Mouse (Mus musculus): ENCODE data around the gene Brsk2.

The Brsk2 gene

DNA sequence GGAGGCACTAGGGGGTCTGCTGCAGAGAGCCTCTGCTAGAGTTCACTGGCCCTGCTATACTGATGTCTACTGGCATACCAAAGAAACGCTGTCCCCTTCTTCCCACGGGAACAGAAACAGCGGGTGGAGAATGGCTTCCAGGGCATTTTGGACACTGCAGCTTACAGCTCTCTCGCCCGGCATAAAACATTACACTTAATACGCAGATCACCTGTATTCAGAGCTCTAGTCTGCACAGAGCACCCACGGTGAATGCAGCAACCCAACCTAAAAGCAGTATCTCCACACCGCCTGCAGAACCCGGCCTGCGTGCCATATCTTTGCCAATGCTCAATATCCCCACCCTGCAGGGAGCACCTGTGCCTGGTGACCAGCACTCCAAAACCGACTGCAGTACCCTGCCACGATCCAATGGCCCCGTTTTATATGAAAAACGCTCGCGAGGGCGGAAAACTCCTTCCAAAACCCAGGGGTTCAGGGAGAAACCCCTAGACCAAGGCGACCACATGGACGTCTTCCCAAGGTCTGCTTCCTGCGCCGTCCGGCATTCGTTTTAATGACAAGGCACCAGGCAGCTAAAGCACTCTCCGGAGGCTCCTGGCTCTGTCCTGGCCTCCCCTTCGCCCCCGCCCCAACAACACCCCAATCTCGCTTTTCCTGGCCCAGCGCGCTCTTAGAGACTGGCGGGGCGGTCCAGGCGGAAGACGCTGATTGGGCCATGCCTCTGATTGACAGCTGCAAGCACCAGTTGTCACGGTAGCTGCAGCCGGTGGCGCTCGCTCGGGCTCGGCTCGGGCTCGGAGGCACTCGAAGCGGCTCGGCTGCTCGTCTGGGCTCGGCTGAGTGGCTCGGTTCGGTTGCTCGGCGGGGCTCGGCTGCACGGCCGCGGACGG is at the start of gene Brsk2:
Gene Brsk2, plus strand, starts transcription at position 846 of the 893 bp plus-strand sequence.
- ChIA-PET CTCF (interaction anchor here in 1 of 4 experiments (1.4 kb wide), 1 partner anchor 15 kb away, joined by 3 read pairs; no protein-coding TSS in a partner anchor), POLR2A (interaction anchor here in 3 of 4 experiments (0.6 to 2.4 kb wide), 7 partner anchors 14 to 826 kb away, joined by 3 to 10 read pairs (median 4); no protein-coding TSS in a partner anchor)

DNA sequence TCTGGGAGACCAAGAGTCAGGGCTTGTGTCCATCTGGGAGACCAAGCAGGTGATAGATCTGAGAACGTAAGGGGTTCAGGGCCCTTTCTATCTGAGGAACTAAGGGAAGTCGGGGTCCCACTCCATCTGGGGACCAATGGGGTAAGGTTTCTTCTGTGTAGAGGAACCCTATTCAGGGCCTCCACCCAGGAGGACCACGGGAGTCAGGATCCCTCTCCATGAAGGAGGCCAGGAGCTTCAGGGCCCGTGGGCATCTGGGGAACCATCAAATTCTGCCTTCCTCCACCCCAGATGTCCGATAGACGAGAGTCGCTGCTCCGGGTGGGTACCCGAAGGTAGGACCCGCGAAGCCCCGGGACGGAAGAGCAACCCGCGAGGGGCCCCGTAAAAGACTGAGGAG is 47.7 kb upstream of the Brsk2 start:
- ChIA-PET CTCF (interaction anchor here in 2 of 4 experiments (0.6 to 1.4 kb wide), 2 partner anchors 22 to 139 kb away, joined by 3 to 6 read pairs; no protein-coding TSS in a partner anchor), POLR2A (interaction anchor here (0.5 to 3.7 kb wide), 79 partner anchors 8 to 1698 kb away, joined by 3 to 80 read pairs (median 4); partner anchors contain the start of genes Chid1 (in 2 of the 4), Dusp8 (in 2 of the 4), Ap2a2 (in 1 of the 4) and Brsk2 (in 1 of the 4))

DNA sequence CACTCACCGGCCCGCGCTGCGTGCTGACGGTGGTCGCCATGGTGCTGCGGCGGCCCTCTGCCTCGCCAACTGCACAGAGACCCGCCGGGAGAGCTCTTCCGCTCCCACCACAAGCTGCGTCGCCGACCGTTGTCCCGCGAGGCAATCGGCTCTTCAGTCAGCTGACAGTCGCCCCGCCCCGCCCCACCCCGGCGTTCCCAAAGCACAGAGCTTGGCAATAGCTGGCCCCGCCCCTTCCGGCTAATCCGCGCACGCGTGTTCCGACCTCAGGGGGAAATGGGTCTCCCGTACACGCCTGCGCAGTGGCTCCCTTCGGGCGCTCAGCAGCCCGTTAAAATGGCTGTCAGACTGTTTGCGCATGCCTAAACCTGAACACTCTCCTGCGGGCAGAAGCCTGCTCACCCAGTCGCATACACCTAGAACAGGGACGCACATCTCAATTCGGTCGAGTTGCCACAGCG is 47.3 kb upstream of the Brsk2 start:
- ChIA-PET CTCF (interaction anchor here in 3 of 4 experiments (0.5 to 1.4 kb wide), 4 partner anchors 22 to 1050 kb away, joined by 3 to 6 read pairs (median 3); no protein-coding TSS in a partner anchor), POLR2A (interaction anchor here (0.5 to 3.7 kb wide), 102 partner anchors 8 to 1698 kb away, joined by 3 to 80 read pairs (median 4); partner anchors contain the start of genes Dusp8 (in 3 of the 4), Brsk2 (in 2 of the 4), Chid1 (in 2 of the 4) and Tspan4 (in 2 of the 4))

DNA sequence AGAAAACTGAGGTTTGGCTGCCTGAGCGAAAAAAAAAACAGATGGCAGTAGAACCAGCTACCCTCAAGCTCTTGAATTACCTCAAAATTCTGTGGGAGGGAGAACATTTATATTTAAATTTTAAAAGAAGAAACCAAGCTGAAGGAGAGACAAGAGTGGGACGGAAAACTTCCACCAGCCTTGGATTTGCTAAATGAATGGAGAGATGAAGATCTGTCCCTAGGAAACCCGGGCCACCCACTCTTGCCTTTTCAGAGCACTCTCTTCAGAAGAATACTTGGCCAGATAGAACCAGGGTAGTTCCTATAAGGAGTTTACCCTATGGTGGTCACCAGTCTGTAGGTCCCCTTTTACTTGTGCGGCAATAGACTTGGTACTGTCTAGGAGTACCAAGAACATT is 46.8 kb upstream of the Brsk2 start:
- CTCF ChIA-PET = interaction anchor here in 3 of 4 experiments (0.5 to 1.4 kb wide), 3 partner anchors 21 to 1050 kb away, joined by 3 to 6 read pairs (median 3); no protein-coding TSS in a partner anchor
- POLR2A ChIA-PET = interaction anchor here (0.6 to 3.7 kb wide), 96 partner anchors 9 to 1697 kb away, joined by 3 to 80 read pairs (median 4); partner anchors contain the start of genes Dusp8 (in 3 of the 4), Brsk2 (in 2 of the 4), Chid1 (in 2 of the 4) and Tspan4 (in 2 of the 4)

DNA sequence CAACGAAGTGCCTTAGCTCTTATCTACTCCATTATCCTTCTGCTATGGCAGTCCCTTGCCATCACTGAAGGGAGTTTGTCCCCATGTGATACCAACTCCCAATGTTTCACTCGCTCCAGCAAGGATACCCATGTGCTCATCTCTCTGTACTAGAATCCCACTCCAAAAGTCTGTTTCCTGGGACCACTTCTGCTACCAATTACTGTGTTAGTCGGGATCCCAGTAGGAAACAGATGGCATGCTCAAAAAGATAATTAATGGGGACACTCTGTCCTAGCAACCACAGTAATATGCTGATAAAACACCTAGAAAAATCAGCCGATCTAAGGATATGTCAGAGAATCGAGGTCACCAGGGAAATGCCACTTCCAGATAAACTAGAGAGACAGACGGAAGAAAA is 41.0 kb upstream of the Brsk2 start:
- ChIA-PET POLR2A (interaction anchor here in 1 of 4 experiments (0.6 kb wide), 1 partner anchor 42 kb away, joined by 3 read pairs; no protein-coding TSS in a partner anchor), CTCF (interaction anchor here in 2 of 4 experiments (0.6 kb wide), 2 partner anchors 10 to 69 kb away, joined by 3 read pairs; no protein-coding TSS in a partner anchor)

DNA sequence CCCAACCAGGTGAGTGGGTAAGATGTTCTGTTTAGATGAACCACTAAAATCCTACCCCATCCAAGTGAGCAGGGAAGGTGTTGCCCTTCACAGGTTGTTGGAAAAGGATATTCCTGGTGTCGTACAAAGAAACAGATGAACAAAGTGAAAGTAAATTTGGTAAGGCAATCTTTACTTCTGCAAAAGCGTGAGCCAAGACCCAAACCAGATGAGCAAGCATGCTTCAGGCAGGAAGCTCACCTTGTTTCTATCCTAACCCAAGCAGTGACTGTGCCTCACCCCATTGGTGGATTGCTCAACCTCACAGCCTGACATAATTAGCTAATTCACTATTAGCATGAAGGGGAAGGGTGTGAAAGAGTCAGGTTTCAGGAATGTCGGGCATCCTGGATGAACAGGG is 38.2 kb upstream of the Brsk2 start:
- ChIA-PET CTCF (no interaction called here), POLR2A (interaction anchor here in 2 of 4 experiments (0.7 to 3.9 kb wide), 4 partner anchors 9 to 535 kb away, joined by 3 to 18 read pairs (median 4); no protein-coding TSS in a partner anchor)

DNA sequence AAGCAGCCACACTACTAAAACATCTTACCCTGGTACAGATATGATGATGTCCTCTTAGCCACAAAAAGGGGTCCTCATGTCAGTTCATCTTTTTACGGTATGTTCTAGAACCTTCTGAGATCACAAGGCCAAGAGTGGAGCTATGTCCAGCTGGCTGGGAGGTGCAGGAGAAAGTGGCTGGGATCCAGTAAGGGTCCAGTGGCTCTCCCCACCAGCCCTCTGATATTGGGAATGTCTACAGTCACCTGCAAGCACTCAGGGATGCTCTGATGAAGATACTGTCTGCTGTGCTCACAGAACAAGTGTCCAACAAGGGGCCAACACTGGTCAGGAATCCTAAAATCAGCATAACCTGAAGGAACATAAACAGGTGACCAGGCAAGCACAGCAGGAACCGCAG is 31.1 kb upstream of the Brsk2 start, which contains the start of gene Tollip:
Gene Tollip, minus strand, starts transcription at position 101 of the 400 bp plus-strand sequence.
- POLR2A ChIA-PET = interaction anchor here in 1 of 4 experiments (1.3 kb wide), 1 partner anchor 16 kb away, joined by 4 read pairs; no protein-coding TSS in a partner anchor
- CTCF ChIA-PET = no interaction called here

DNA sequence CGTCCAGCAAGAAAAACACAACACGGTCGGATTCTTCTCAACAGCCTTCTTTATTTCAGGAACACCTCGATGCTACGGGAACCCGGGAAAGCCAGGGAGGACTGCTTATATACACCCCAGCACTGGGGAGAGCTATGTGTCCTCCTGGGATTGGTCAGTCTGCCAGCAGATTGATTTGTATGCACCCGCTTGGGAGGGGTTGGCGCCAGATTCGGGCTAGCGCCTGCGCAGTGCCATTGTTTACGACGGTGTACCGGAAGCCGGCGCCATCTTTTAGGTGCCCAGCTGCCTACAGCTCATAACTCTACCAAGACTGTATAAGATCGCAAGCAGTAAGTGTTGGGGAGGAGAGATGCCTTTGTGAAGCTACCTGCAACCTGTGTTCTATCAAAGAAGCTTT is 25.4 kb upstream of the Brsk2 start:
- ChIA-PET POLR2A (interaction anchor here in 3 of 4 experiments (0.5 to 4.0 kb wide), 42 partner anchors 9 to 1861 kb away, joined by 3 to 80 read pairs (median 4); partner anchors contain the start of genes Brsk2 (in 2 of the 3), Rplp2 (in 2 of the 3), Ap2a2 (in 1 of the 3) and Cd81 (in 1 of the 3)), CTCF (interaction anchor here in 3 of 4 experiments (0.6 to 2.2 kb wide), 11 partner anchors 10 to 687 kb away, joined by 3 to 8 read pairs (median 3); no protein-coding TSS in a partner anchor)

DNA sequence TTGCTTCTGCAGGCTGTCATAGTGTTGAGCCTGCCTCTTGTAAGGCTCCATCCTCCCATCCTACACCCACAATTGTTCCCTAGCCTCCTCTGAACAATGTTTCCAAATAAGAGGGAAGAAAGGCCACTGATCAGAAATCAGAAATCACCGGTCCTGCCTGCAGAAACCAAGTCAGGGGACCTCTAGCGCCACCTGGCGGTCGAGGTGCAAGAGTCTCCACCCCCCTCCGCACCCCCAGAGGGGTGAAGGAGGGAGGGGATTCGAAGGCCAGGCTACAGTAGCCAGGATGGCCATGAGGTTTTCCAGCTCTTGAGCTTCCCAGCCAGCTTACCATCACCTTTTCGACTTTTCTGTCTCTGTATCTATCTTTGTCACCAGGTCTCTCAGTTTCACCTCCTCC is 24.6 kb upstream of the Brsk2 start:
- POLR2A ChIA-PET = interaction anchor here in 3 of 4 experiments (0.8 to 4.0 kb wide), 14 partner anchors 9 to 478 kb away, joined by 3 to 80 read pairs (median 6); partner anchors contain the start of genes Brsk2 (in 1 of the 3) and Rplp2 (in 1 of the 3)
- CTCF ChIA-PET = interaction anchor here in 2 of 4 experiments (1.2 to 2.2 kb wide), 4 partner anchors 10 to 444 kb away, joined by 3 to 8 read pairs (median 4); no protein-coding TSS in a partner anchor

DNA sequence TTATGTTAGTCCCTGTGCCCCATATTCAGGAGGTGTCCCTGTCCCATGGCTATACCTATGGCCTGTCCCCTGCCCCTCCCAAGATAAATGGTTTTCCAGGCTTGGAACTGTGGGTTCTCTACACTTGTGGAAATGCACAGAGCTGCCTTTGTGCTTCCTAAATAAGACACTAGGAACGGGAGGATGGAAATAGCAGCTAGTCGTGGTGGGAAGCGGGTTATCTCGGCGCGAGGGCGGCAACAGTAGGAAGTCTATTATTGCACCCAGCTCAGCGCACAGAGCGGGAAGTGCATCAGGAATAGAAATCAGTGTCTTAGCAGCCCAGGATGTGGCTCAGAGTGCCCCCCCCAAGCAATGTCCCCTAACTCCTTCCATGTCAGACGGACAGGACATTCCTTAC is 20.9 kb upstream of the Brsk2 start:
- ChIA-PET POLR2A (interaction anchor here in 2 of 4 experiments (0.6 to 2.5 kb wide), 2 partner anchors 26 kb away, joined by 3 to 12 read pairs; no protein-coding TSS in a partner anchor), CTCF (no interaction called here)

DNA sequence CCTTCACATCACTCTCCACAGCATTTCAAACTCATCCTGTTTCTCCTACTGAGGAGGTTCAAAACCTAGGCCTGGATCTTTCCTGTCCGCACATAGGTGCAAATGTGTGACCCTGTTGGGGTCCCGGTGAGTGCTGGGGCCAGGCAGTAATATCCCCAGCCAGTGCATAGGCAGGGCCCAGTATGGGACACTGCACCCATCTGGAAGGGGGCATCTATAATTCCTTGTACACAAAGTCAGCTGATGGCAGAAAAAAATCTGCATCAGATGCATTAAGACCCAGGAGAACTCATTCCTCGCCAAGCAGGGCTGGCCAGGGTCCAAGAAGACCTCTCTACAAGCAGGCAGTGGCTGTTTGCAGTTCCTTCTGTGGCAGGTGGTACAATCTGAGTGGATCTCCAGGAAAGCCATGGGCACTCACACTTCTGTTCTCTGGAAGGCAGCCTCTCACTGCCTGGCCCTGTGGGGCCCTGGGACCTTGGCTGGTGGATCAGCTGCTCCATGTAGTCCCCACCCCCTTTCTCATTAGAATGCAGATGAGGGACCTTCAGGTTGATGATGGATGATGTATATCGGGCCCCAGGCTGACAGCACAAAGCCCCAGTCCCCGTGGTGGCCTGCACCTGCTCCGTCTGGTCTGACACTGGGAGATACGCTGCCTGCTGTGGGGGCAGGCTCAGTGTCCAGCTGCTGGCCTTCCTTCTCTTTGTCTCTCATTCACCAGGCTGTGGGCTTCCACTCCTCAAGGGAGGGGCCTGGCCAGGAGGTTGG is 15.2 kb upstream of the Brsk2 start:
- ChIA-PET CTCF (interaction anchor here in 1 of 4 experiments (0.9 to 2.0 kb wide), 2 partner anchors 10 to 14 kb away, joined by 3 to 8 read pairs; no protein-coding TSS in a partner anchor), POLR2A (interaction anchor here in 3 of 4 experiments (0.5 to 3.1 kb wide), 9 partner anchors 11 to 514 kb away, joined by 3 to 17 read pairs (median 4); no protein-coding TSS in a partner anchor)

DNA sequence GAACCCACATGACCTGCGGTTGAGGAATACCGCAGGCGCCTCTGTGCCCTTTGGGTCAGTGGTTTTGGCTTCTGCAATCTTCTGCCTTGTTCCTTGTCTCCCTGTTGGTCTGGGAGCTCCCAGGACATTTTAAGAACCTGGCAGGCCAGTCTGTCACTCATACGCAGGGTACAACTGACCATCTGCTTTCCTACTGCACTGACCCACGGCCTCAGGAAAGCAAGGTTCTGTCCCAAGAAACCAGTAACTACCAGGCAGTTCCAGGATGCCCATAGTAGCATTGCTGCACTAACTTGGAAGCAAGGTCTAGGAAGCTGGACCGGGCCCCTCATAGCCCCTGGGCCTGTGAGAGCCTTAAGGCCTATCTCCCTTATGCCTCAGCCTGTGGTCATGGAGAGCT is 14.6 kb upstream of the Brsk2 start:
- ChIA-PET CTCF (interaction anchor here in 1 of 4 experiments (2.0 kb wide), 1 partner anchor 10 kb away, joined by 8 read pairs; no protein-coding TSS in a partner anchor), POLR2A (interaction anchor here in 3 of 4 experiments (0.8 to 3.1 kb wide), 7 partner anchors 11 to 125 kb away, joined by 3 to 17 read pairs (median 4); partner anchors contain the start of gene Brsk2 (in 1 of the 3))

DNA sequence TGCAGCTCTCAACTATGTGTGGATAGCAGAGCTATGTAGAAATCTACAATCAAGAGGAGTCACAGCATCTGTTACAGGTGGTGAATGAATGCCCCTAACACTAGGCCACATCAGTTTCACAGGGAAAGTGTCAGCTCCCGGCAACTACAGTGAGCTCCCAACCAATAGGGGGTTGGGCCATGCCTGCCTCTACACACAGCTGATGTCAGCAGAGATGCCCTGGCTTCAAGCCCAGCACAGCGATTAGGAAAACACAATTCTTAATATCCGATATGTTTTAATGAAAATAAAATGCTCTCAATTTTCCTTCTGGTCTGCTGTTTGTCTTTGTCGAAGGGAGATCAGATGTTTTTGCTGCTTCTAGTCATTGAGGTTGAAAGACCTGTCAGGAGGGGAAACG is 6.1 kb upstream of the Brsk2 start:
- CTCF ChIA-PET = interaction anchor here in 2 of 4 experiments (0.5 to 0.6 kb wide), 2 partner anchors 19 to 30 kb away, joined by 3 read pairs; no protein-coding TSS in a partner anchor
- POLR2A ChIA-PET = interaction anchor here in 2 of 4 experiments (0.9 to 1.5 kb wide), 4 partner anchors 19 to 728 kb away, joined by 3 to 5 read pairs (median 4); partner anchors contain the start of gene Rassf7 (in 1 of the 2)

DNA sequence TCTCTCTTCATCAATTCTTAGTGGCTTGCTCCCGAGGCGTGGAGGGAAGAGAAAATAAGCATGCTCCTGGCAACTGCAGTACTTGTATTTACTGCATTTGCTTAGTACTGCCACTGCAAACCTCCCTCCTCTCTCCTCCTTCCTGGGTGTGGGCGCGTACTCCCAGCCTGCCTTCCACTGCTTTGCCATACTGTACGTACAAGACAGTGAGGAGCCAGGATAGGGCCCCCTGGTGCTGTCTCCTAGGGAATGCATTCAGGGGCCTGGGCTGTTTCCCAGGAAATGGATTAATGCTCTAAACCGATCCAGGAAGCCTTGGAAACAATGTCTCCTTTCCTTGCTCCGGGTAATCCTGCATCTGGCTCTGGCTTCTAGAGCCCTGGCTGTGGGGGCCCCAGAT is 3.6 kb upstream of the Brsk2 start:
- ChIA-PET CTCF (interaction anchor here in 1 of 4 experiments (0.6 kb wide), 1 partner anchor 190 kb away, joined by 4 read pairs; no protein-coding TSS in a partner anchor), POLR2A (interaction anchor here in 1 of 4 experiments (0.7 to 2.3 kb wide), 2 partner anchors 22 to 43 kb away, joined by 3 to 7 read pairs; no protein-coding TSS in a partner anchor)

DNA sequence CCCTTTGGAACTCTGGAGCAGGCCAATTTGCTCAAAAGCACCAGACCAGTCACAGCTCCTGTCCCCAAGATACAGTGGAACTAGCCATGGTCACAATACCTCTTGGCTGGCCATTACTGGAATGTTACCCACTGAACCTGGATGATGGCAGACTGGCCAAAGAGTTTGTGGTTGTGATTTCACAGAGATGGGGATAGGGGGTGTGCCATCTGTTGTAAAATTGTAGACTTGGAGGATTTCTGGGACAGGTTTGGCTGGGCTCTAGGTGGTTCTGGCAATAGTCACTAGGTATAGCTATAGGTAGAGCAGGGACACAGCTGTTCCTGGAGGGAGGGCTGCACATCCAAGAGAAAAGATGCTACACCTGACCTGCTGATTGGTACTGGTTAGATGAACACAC is 2.0 kb upstream of the Brsk2 start:
- ChIA-PET CTCF (interaction anchor here in 1 of 4 experiments (1.4 kb wide), 1 partner anchor 13 kb away, joined by 3 read pairs; no protein-coding TSS in a partner anchor), POLR2A (interaction anchor here in 1 of 4 experiments (2.3 to 2.4 kb wide), 2 partner anchors 23 kb away, joined by 7 to 10 read pairs; no protein-coding TSS in a partner anchor)

DNA sequence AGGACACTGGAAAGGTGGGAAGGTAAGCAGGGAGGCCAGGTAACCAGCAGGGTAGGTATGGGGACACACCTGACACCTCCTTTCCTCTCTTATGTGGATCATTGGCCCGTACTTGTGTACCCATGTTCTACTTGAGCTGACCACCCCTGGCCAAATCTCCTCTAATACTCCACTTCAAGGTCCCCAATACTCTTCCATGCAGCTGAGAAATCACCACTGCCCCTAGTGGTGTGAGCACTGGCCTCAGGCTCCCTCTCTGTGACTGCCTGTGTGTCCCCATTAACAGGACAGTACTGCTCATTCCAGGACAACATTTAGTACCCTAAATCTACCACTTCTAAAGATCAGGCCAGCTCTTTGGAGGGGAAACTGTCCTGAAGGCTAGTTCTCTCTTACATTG is 1.5 kb upstream of the Brsk2 start:
- ChIA-PET POLR2A (interaction anchor here in 1 of 4 experiments (2.4 kb wide), 1 partner anchor 23 kb away, joined by 10 read pairs; no protein-coding TSS in a partner anchor), CTCF (interaction anchor here in 1 of 4 experiments (1.4 kb wide), 1 partner anchor 14 kb away, joined by 3 read pairs; no protein-coding TSS in a partner anchor)

DNA sequence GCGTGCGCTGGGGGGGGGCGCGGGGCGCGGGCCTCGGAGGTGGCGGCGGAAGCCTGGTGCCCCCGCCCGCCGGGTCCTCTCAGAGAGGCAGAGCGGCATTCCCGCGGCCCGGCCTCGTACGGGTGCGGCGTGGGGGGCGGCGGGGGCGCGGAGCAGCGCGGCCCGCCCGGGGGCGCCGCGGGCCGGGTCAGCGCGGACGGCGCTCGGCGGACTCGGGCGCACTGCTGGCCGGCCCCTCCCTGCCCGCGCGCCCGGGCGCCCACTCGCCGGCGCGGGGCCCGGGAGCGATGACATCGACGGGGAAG is 200 bp downstream of the Brsk2 start:
- POLR2A ChIA-PET = interaction anchor here in 3 of 4 experiments (0.7 to 2.4 kb wide), 6 partner anchors 14 to 826 kb away, joined by 3 to 10 read pairs (median 4); no protein-coding TSS in a partner anchor
- CTCF ChIA-PET = no interaction called here
